Mouse (Mus musculus) heart, embryonic 14.5 days (tissue): ENCODE measurements around the gene Glud1. TPM values are rescaled to one million over a fixed set of nuclear protein-coding genes. Genes with fewer than 3 reads are reported as not detected.

ENCODE experiments used
- ATAC-seq: fragments of 200-750 bp; cut with Nextera tagmentation; 2 replicates; pipeline ENCODE4 v1.8.0; 2017; ENCODE audit warnings: low read depth, moderate TSS enrichment; ENCODE audit not compliant: insufficient number of reproducible peaks, insufficient read depth, low FRiP score
- H3K27ac ChIP-seq, 2 experiments: fragments of 200-500 bp in 1 of 2; fragments of 300-500 bp in 1 of 2; sonication (generic) in 1 of 2; replicated peaks in 1 of 2; 2 replicates each; pipeline ENCODE4 v1.5.1; 2012 to 2014; ENCODE audit warnings: low read depth in 2 of 2, low read length in 2 of 2, control low read depth in 1 of 2, mild to moderate bottlenecking in 1 of 2, mixed read lengths in 1 of 2; ENCODE audit not compliant: control insufficient read depth in 1 of 2, insufficient read depth in 1 of 2
- H3K27me3 ChIP-seq: fragments of 300-500 bp; sonication (generic); 2 replicates; pipeline ENCODE4 v1.6.1; 2014; ENCODE audit warnings: mild to moderate bottlenecking, low read length, control low read depth; ENCODE audit not compliant: control insufficient read depth, insufficient read depth
- H3K36me3 ChIP-seq: fragments of 300-500 bp; sonication (generic); 2 replicates; pipeline ENCODE4 v1.6.1; 2014; ENCODE audit warnings: mild to moderate bottlenecking, control low read depth, low read length, mixed read lengths; ENCODE audit not compliant: control insufficient read depth, insufficient read depth
- H3K4me1 ChIP-seq, 2 experiments: fragments of 200-500 bp in 1 of 2; fragments of 300-500 bp in 1 of 2; sonication (generic) in 1 of 2; 2 replicates each; pipeline ENCODE4 v1.6.1; 2012 to 2014; ENCODE audit warnings: low read length in 2 of 2, control low read depth in 1 of 2, mixed read lengths in 1 of 2; ENCODE audit not compliant: control insufficient read depth in 2 of 2, insufficient read depth in 2 of 2
- H3K4me2 ChIP-seq: fragments of 300-500 bp; sonication (generic); 2 replicates; pipeline ENCODE4 v1.6.1; 2014; ENCODE audit warnings: mild to moderate bottlenecking, low read length
- H3K4me3 ChIP-seq, 2 experiments: fragments of 200-500 bp in 1 of 2; fragments of 300-500 bp in 1 of 2; sonication (generic) in 1 of 2; 2 replicates each; pipeline ENCODE4 v1.5.1; 2012 to 2014; ENCODE audit warnings: low read length in 2 of 2, mild to moderate bottlenecking in 2 of 2, control low read depth in 1 of 2, low read depth in 1 of 2, moderate library complexity in 1 of 2; ENCODE audit not compliant: control insufficient read depth in 1 of 2, insufficient read depth in 1 of 2
- H3K9ac ChIP-seq: fragments of 300-500 bp; sonication (generic); 2 replicates; pipeline ENCODE4 v1.6.1; 2014; ENCODE audit warnings: mild to moderate bottlenecking, low read length
- H3K9me3 ChIP-seq: fragments of 300-500 bp; sonication (generic); 2 replicates; pipeline ENCODE4 v1.6.1; 2016; ENCODE audit warnings: low read length, control low read depth; ENCODE audit not compliant: control insufficient read depth
- WGBS: fragments of 180-500 bp; shearing (Covaris S2); extraction: QIAGEN DNeasy Blood & Tissue Kit; methylation state at CpG from one replicate; pipeline ENCODE4 v1.1.7; 2014; 5-methylcytosine and 5-hydroxymethylcytosine counted together
- polyA plus RNA-seq: library from polyadenylated mRNA; unstranded; fragments of >200 nt; fragmentation: Nextera tagmentation; extraction: Ambion mirVana; gene quantifications from 2 replicates; pipeline ENCODE4 v1.2.1, GENCODE M21; 2014

Glud1 gene
- polyA plus RNA-seq, 1 experiment from 2014 or later = 68.0 TPM

DNA sequence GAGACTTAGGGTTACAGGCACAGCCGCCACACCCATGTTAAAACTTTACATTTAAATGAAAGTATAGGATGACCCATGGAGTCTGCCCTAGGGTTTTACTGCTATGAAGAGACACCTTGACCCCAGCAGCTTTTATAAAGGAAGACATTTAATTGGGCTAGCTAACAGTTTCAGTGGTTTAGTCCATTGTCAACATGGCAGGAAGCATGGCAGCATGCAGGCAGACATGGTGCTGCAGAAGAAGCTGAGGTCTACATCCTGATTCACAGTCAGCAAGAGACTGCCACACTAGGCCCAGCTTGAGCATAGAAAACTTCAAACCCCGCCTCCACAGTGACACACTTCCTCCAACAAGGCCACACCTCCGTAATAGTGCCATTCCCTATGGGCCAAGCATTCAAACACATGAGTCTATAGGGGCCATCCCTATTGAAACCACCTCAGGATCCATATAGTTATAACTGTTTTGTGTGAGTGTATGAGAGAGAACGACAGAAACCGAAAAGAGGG lies 13.1 kb downstream of the Glud1 start:
- Histone ChIP-seq H3K27me3 (no peaks in the 10 kb centered on the region), H3K4me3 (no peak overlapping the region), H3K36me3 (peaks cover 73% of the 10 kb centered on the region), H3K27ac (no peak overlapping the region), H3K4me2 (no peak overlapping the region), H3K4me1 (no peaks in the 10 kb centered on the region), H3K9me3 (no peaks in the 10 kb centered on the region), H3K9ac (no peak overlapping the region)
- no peak for ATAC-seq
- 97% methylated on average over 5 of the region's 5 CpGs for WGBS

DNA sequence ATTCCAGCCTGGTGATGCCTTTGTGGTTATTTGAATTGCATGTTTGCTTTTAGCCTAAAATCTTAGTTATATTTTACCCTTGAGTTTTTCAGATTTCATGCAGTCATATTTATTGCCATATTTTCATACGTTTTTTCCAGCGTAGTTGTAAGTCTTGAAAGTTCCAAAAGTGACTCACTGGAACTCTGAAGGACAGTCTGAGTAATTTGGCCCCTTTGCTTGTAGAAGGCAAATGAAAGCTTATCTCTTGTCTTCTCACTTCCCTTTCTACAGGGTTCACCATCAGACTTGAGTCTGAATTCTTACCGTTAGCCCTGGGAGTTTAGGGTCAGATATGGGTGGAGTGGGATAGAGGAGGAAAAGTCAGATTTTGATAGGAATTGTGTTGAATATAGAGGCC lies 16.1 kb downstream of the Glud1 start:
- Histone ChIP-seq H3K27ac (no peak overlapping the region), H3K4me1 (no peaks in the 10 kb centered on the region), H3K4me2 (no peak overlapping the region), H3K9ac (no peak overlapping the region), H3K36me3 (peaks cover 77% of the 10 kb centered on the region), H3K27me3 (no peaks in the 10 kb centered on the region), H3K4me3 (no peak overlapping the region), H3K9me3 (no peaks in the 10 kb centered on the region)
- 76% methylated on average over 3 of the region's 3 CpGs for WGBS
- ATAC-seq = no peak

DNA sequence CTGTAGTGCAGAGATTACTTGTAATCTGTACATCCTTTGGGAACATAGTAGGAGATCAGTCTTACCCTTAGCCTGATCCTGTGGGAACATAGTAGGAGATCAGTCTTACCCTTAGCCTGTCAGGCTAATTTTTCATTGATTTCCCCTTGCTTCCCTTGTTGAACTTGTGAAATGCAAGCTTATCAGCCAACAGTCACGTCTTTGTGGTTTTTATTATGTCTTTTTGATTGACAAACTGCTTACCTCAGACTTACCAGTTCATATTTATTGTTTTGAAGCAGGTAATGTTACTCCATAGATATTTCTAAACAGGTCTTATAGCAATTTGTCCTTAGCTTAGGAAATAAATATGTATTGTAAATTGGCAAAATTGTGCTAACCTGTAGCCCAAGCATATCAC lies 17.1 kb downstream of the Glud1 start:
- peaks cover 82% of the 10 kb centered on the region for H3K36me3 ChIP-seq
- ATAC-seq = no peak
- WGBS = 84% methylated on average over 1 of the region's 1 CpGs

DNA sequence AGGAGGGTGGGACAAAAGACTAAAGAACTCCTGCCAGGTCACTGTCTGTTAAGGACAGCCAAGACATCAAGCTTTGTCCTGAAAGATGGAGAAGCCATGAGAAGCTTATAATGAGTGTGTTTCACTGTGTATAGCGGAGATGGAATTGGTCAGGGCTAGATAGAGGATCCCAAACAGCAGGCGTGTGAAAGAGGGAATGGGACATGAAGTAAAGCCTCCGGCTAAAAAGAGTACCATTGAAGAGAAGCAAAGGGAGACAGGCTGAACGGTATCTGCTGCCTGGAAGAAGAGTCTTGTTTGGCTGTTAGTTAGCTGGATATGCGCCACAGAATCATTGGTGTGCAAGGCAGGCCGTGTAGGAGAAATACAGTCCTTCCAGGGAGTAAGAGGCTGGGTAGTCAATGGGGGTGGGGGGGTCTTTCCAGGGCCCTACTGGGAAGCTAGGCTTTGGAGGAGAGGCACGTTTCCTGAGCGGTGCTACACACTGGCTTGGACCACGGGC lies 20.2 kb downstream of the Glud1 start:
- H3K9me3 ChIP-seq = no peaks in the 10 kb centered on the region
- H3K4me1 ChIP-seq = no peaks in the 10 kb centered on the region
- no peaks in the 10 kb centered on the region for H3K27me3 ChIP-seq
- no peak overlapping the region for H3K4me3 ChIP-seq
- WGBS = 89% methylated on average over 9 of the region's 9 CpGs
- H3K27ac ChIP-seq = no peak overlapping the region
- H3K36me3 ChIP-seq = peaks cover 83% of the 10 kb centered on the region
- ATAC-seq = no peak
- H3K4me2 ChIP-seq = no peak overlapping the region
- no peak overlapping the region for H3K9ac ChIP-seq

More for the DNA sequence above, 17.1 kb downstream of the Glud1 start:
- Histone ChIP-seq H3K4me1 (no peaks in the 10 kb centered on the region), H3K4me3 (no peak overlapping the region), H3K27me3 (no peaks in the 10 kb centered on the region), H3K27ac (no peak overlapping the region), H3K9me3 (no peaks in the 10 kb centered on the region), H3K4me2 (no peak overlapping the region), H3K9ac (no peak overlapping the region)

DNA sequence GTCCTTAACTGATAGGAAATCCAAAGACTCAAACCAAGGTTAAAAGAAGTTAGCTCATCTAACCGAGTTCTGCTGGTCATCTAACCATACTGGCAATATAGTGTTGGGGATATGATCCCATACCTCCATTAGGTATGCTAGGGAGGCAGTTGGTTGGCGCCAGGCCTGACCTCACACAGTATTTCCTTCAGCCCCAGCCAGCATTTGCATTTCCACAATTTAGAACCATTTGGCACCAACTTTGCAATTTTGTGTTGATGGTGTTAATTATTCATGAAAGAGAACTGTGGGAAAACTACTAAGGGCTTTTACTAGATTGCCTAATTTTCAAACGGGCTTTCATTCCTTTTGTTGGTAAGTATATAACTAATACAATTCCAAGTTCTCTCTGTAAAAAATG lies 21.4 kb downstream of the Glud1 start:
- Histone ChIP-seq H3K27me3 (no peaks in the 10 kb centered on the region), H3K36me3 (peaks cover 87% of the 10 kb centered on the region), H3K27ac (no peak overlapping the region), H3K4me2 (no peak overlapping the region), H3K9me3 (no peaks in the 10 kb centered on the region), H3K9ac (no peak overlapping the region), H3K4me3 (no peak overlapping the region), H3K4me1 (no peaks in the 10 kb centered on the region)
- WGBS = 92% methylated on average over 3 of the region's 3 CpGs
- no peak for ATAC-seq

DNA sequence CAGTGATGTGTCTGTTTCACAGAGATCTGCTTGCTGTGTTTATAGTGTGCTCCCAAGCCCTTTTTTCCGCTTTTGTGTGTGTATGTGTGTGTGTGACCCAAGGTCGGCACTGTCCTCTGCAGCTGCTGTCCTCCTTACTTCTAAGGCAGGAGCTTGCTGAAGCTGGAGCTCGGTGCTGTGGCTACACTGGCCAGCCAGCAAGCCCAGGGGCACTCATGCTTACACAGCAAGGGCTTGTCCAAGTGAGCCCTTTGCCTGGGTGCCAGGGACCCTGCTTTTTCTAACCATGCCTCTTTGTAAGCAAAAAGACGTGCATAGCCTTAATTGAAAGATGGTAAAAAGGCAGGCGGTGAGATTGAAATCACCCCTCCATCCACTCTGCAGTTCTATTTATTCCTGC lies 21.9 kb downstream of the Glud1 start:
- Histone ChIP-seq H3K27ac (no peak overlapping the region), H3K4me1 (no peaks in the 10 kb centered on the region), H3K36me3 (peaks cover 88% of the 10 kb centered on the region), H3K9ac (no peak overlapping the region), H3K27me3 (no peaks in the 10 kb centered on the region), H3K4me3 (no peak overlapping the region), H3K9me3 (no peaks in the 10 kb centered on the region), H3K4me2 (no peak overlapping the region)
- 92% methylated on average over 5 of the region's 5 CpGs for WGBS
- no peak for ATAC-seq

DNA sequence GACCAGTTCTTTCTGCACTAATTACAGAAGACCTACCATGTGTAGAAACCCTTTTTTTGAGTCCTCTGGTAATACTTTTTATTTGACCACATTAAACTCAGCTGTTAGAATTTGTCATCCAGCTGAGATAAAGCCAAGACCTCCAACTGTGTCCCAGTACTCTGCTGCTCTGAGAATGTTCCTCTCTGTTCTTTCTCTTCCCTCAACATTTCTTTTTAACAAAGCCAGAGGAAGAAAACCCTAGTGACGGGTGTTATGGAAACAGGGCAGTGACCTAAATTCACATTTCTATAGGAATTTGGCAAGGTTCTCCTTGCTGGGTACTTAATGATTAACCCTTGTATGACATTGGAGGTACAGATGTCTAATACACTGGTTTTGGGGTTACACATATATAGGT lies 28.9 kb downstream of the Glud1 start:
- 79% methylated on average over 1 of the region's 1 CpGs for WGBS
- no peak overlapping the region for H3K27ac ChIP-seq
- H3K4me3 ChIP-seq = no peak overlapping the region
- H3K36me3 ChIP-seq = peaks cover 96% of the 10 kb centered on the region
- H3K4me1 ChIP-seq = no peaks in the 10 kb centered on the region
- no peaks in the 10 kb centered on the region for H3K27me3 ChIP-seq
- no peak overlapping the region for H3K9ac ChIP-seq
- no peak for ATAC-seq
- H3K4me2 ChIP-seq = no peak overlapping the region
- no peaks in the 10 kb centered on the region for H3K9me3 ChIP-seq

DNA sequence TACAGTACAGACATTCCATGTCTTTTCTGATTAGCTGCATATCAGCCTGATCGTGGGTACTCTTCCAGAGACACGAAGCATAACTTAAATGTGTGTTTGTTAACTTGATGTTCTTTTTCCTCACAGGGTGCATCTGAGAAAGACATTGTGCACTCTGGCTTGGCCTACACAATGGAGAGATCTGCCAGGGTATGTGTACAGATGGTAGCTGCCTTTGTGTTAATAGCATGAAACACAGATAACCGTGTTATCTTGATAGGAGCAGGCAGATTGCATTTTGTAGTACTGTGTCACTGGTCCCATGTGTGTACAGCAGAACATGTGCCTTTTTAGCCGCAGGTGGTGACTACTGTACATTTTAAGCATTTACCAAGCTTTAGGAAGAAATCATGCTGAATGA lies 31.5 kb downstream of the Glud1 start:
- Histone ChIP-seq H3K4me3 (no peak overlapping the region), H3K4me2 (no peak overlapping the region), H3K9me3 (no peaks in the 10 kb centered on the region), H3K4me1 (no peaks in the 10 kb centered on the region), H3K27me3 (no peaks in the 10 kb centered on the region), H3K36me3 (peaks cover 75% of the 10 kb centered on the region), H3K27ac (no peak overlapping the region), H3K9ac (no peak overlapping the region)
- 84% methylated on average over 4 of the region's 4 CpGs for WGBS
- no peak for ATAC-seq
